Mouse (Mus musculus) heart, postnatal 0 days (tissue): Measurements from ENCODE around the gene Rsc1a1.

Source experiments
- CTCF ChIP-seq: IDR thresholded peaks from 2 replicates; pipeline ENCODE4 v1.5.1; 2016; ENCODE audit warnings: antibody characterized with exemption, control low read depth, low read depth
- EP300 ChIP-seq: IDR thresholded peaks from 2 replicates; pipeline ENCODE4 v1.6.1; 2016; ENCODE audit warnings: antibody characterized with exemption, low read depth

DNA sequence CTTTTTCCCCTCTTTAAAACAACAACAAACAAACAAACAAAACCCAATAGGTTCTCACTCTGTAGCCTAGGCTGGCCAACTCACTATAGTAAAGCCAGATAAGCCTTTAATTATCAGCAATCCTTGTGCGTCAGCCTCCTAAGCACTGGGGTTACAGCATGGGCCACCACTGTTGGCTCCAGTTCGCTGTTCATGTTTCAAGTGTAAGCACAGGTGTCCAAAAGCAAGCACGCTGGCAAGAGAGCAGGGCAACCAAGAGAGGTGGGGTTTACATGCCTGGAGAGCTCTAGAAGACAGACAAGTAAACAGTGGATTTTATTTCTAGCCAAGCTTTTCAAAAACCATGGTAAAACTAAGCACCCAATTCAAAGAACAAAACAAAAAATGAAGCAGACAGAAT is 694 bp upstream of the Rsc1a1 start:
- no peak for TF ChIP-seq EP300
- no peak for TF ChIP-seq CTCF
